Comparison of ENCODE assay signal across 8 mouse cellular contexts in the genomic region with DNA sequence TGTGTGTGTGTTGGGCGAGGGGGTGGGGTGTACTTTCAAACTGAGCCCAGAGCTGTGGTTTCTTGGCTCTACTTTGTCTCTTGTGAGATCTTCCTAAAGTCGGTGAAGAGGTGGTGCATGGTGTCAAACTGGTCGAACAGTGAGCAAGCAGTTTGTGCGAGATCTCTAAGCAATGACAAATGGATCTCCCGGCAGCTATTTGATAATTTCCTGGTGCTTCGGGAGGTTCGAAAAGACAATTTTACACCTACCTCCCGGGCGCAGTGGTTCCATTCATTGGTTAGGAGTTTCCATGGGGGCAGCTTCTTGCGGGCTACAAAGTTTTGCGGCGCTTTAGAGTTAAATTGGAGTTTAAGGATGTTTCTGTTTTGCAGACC.
DNase-seq lines count a peak whose midpoint lies in the region; ATAC-seq and TF ChIP-seq lines count a peak whose summit lies in the region.

No protein-coding gene starts in this region.

- H3K9ac ChIP-seq in ES-E14 (ENCODE audit: insufficient read depth, low read depth, low read length, poor library complexity, severe bottlenecking): peak overlapping the region; percentile 86
- peak overlapping the region; percentile 81 for H3K9ac ChIP-seq in heart, embryonic 12.5 days
- H3K9ac ChIP-seq in liver, embryonic 15.5 days: no peak overlapping the region

- H3K36me3 ChIP-seq in ES-E14 (ENCODE audit: control insufficient read depth, insufficient read depth, low read length, poor library complexity, severe bottlenecking): peaks cover 4% of the 10 kb centered on the region
- H3K36me3 ChIP-seq in heart, embryonic 12.5 days: no peaks in the 10 kb centered on the region
- no peaks in the 10 kb centered on the region for H3K36me3 ChIP-seq in liver, embryonic 15.5 days (replicated peaks)

- in situ Hi-C loops in ES-E14 (cut with MboI; ENCODE audit: low sequenced_read_pairs in 2 of 2, unreplicated experiment in 2 of 2): no loop called here

- peak; percentile 31; the same call in 1 of the 2 replicates for ATAC-seq in heart, embryonic 12.5 days (ENCODE audit: insufficient number of reproducible peaks, low FRiP score)
- ATAC-seq in liver, embryonic 15.5 days (ENCODE audit: insufficient read depth): no peak

- peak overlapping the region; percentile 90 for H3K4me2 ChIP-seq in heart, embryonic 12.5 days
- peak overlapping the region; percentile 59 for H3K4me2 ChIP-seq in liver, embryonic 15.5 days

- H3K27me3 ChIP-seq in heart, embryonic 12.5 days (replicated peaks): no peaks in the 10 kb centered on the region
- H3K27me3 ChIP-seq in liver, embryonic 15.5 days: peaks cover 21% of the 10 kb centered on the region

- peaks cover 5 to 18% of the 10 kb centered on the region in 2 experiments for H3K4me1 ChIP-seq in ES-E14 (ENCODE audit: control insufficient read depth in 2 of 2, insufficient read depth in 2 of 2, low read length in 2 of 2, poor library complexity in 1 of 2)
- peaks cover 26% of the 10 kb centered on the region for H3K4me1 ChIP-seq in heart, embryonic 12.5 days (replicated peaks)
- H3K4me1 ChIP-seq in liver, embryonic 15.5 days (replicated peaks): peaks cover 6% of the 10 kb centered on the region; the same call in 1 of the 2 replicates

- no peak for DNase-seq in gastrocnemius, adult 2 months
- DNase-seq in gastrocnemius, postnatal 25 days: no peak
- no peak for DNase-seq in ES-E14 (ENCODE audit: low read depth, low spot score)
- no peak for DNase-seq in spleen, postnatal 10 days (ENCODE audit: low spot score in 2 of 2)
- DNase-seq in c-Kit-positive CD71-positive TER-119-positive erythroid progenitor cells, embryonic 14.5 days (ENCODE audit: low spot score): no peak
- no peak for DNase-seq in layer of hippocampus, postnatal 10 days (ENCODE audit: low spot score in 2 of 2)

- H3K27ac ChIP-seq in gastrocnemius, adult 2 months: peak overlapping the region; percentile 92
- peak overlapping the region; percentile 85 for H3K27ac ChIP-seq in ES-E14 (ENCODE audit: insufficient read depth, low read depth, low read length, poor library complexity, severe bottlenecking)
- H3K27ac ChIP-seq in heart, embryonic 12.5 days (ENCODE audit: poor library complexity, severe bottlenecking): peak overlapping the region; percentile 71
- H3K27ac ChIP-seq in liver, embryonic 15.5 days (replicated peaks): no peak overlapping the region

- intact Hi-C loops in gastrocnemius, adult 2 months (cut with DNase I): loop anchor here (2.0 to 5.0 kb wide), 2 partner anchors 42 to 97 kb away; no protein-coding TSS in a partner anchor

- TF ChIP-seq CTCF in gastrocnemius, adult 2 months (IDR thresholded peaks at IDR 0.05): no peak

- no peaks in the 10 kb centered on the region for H3K9me3 ChIP-seq in ES-E14 (ENCODE audit: control insufficient read depth, insufficient read depth, low read depth, low read length)
- H3K9me3 ChIP-seq in heart, embryonic 12.5 days (replicated peaks): no peaks in the 10 kb centered on the region
- H3K9me3 ChIP-seq in liver, embryonic 15.5 days (replicated peaks): no peaks in the 10 kb centered on the region

- under 1% methylated on average over 12 of the region's 12 CpGs for WGBS in heart, embryonic 12.5 days
- under 1% methylated on average over 12 of the region's 12 CpGs for whole genome bisulfite sequencing in liver, embryonic 15.5 days (ENCODE audit: insufficient replicate concordance)

- H3K4me3 ChIP-seq in gastrocnemius, adult 2 months: peak overlapping the region; percentile 69
- H3K4me3 ChIP-seq in ES-E14 (ENCODE audit: insufficient read depth in 1 of 2, low read depth in 1 of 2, low read length in 2 of 2, poor library complexity in 1 of 2, severe bottlenecking in 1 of 2): peak overlapping the region; percentile 87 to 89
- H3K4me3 ChIP-seq in heart, embryonic 12.5 days: peak overlapping the region; percentile 68
- H3K4me3 ChIP-seq in liver, embryonic 15.5 days (replicated peaks): peak overlapping the region; percentile 49

TF ChIP-seq in ES-E14, 5 proteins besides CTCF, POLR2A, EP300 and RAD21:
- TF ChIP-seq ZC3H11A (IDR thresholded peaks at IDR 0.05; ENCODE audit: borderline replicate concordance, low read depth, low read length): no peak
- TF ChIP-seq CHD2 (IDR thresholded peaks at IDR 0.05; ENCODE audit: low read depth, low read length): no peak
- TF ChIP-seq HCFC1 (IDR thresholded peaks at IDR 0.05; ENCODE audit: borderline replicate concordance, insufficient read depth, low read length): no peak
- no peak for TF ChIP-seq MAFK (IDR thresholded peaks at IDR 0.05; ENCODE audit: insufficient read depth, low read depth, low read length)
- no peak for TF ChIP-seq ZNF384 (IDR thresholded peaks at IDR 0.05; ENCODE audit: low read depth, low read length)
